Mouse (Mus musculus): ENCODE measurements at regions not wholly inside any gene's neighbourhood (a gene's known extent, or its start where the extent isn't known, plus 50 kb on each side); places are given as distances from the start of the nearest gene placed in this dataset.

- no peak for DNase-seq (ENCODE audit: low spot score)
Observed at GRCm38 (mm10) chr17:84107946-84108686, 79.6 kb downstream of the Zfp36l2 start.

GRCm38 (mm10) chr17:84107497-84107896, 80.2 kb downstream of the Zfp36l2 start:
- no peak for DNase-seq (ENCODE audit: low spot score)

GRCm38 (mm10) chr17:84104242-84104641, 83.5 kb downstream of the Zfp36l2 start:
- DNase-seq (ENCODE audit: low spot score), result no peak

GRCm38 (mm10) chr17:84103344-84103743, 84.4 kb downstream of the Zfp36l2 start:
- DNase-seq (ENCODE audit: low spot score), result no peak

- no peak for DNase-seq (ENCODE audit: low spot score)
Observed at GRCm38 (mm10) chr17:84101652-84102051, 86.1 kb downstream of the Zfp36l2 start.

- DNase-seq (ENCODE audit: low spot score), result no peak
Observed at GRCm38 (mm10) chr17:84100523-84100922, 87.2 kb downstream of the Zfp36l2 start.

GRCm38 (mm10) chr17:84099737-84100136, 88.0 kb downstream of the Zfp36l2 start:
- no peak for DNase-seq (ENCODE audit: low spot score)

GRCm38 (mm10) chr17:84097871-84098430, 89.8 kb downstream of the Zfp36l2 start:
- DNase-seq (ENCODE audit: low spot score), result no peak

- no peak for DNase-seq (ENCODE audit: low spot score)
Observed at GRCm38 (mm10) chr17:84097286-84097685, 90.5 kb downstream of the Zfp36l2 start.

GRCm38 (mm10) chr17:84096345-84097260, 91.1 kb downstream of the Zfp36l2 start:
- DNase-seq (ENCODE audit: low spot score), result no peak

GRCm38 (mm10) chr17:84095829-84096228, 91.9 kb downstream of the Zfp36l2 start:
- no peak for DNase-seq (ENCODE audit: low spot score)

GRCm38 (mm10) chr17:84095089-84095488, 92.7 kb downstream of the Zfp36l2 start:
- DNase-seq (ENCODE audit: low spot score), result no peak

GRCm38 (mm10) chr17:84086394-84086793, 101.4 kb downstream of the Zfp36l2 start:
- no peak for DNase-seq (ENCODE audit: low spot score)

- no peak for DNase-seq (ENCODE audit: low spot score)
Observed at GRCm38 (mm10) chr17:84085721-84086120, 102.0 kb downstream of the Zfp36l2 start.

GRCm38 (mm10) chr17:84085232-84085631, 102.5 kb downstream of the Zfp36l2 start:
- DNase-seq (ENCODE audit: low spot score), result no peak

- no peak for DNase-seq (ENCODE audit: low spot score)
Observed at GRCm38 (mm10) chr17:84083307-84084263, 104.2 kb downstream of the Zfp36l2 start.

GRCm38 (mm10) chr17:84082571-84082970, 105.2 kb downstream of the Zfp36l2 start:
- DNase-seq (ENCODE audit: low spot score), result no peak

GRCm38 (mm10) chr17:84081751-84082352, 105.9 kb downstream of the Zfp36l2 start:
- no peak for DNase-seq (ENCODE audit: low spot score)

- DNase-seq (ENCODE audit: low spot score), result no peak
Observed at GRCm38 (mm10) chr17:84075081-84075938, 112.4 kb downstream of the Zfp36l2 start.
